Mouse (Mus musculus) heart, postnatal 25 days (tissue): ENCODE results near the gene Cmklr1. TPM values are rescaled to one million over a fixed set of nuclear protein-coding genes. Genes with fewer than 3 reads are reported as not detected.

Experiments
- DNase-seq: peaks from one replicate; pipeline ENCODE4 v3.0.0; 2022; ENCODE audit warnings: low spot score
- intact Hi-C: fragments of 180-260 bp; cut with DNase I; formaldehyde crosslinking; loops from one replicate; pipeline ENCODE4 v1.15.1; 2025
- total RNA-seq, 2 experiments: library from RNA; stranded (reverse); gene quantifications; 2 replicates each; pipeline ENCODE4 v1.2.3; 2021

Cmklr1 gene
- total RNA-seq, 2 experiments from 2014 or later: 23.6 to 29.9 TPM

GRCm38 (mm10) chr5:113565101-113565854 is 84.9 kb downstream of the Cmklr1 start:
- no peak for DNase-seq
- intact Hi-C loops: no loop called here

- DNase-seq: no peak
- intact Hi-C loops: no loop called here
Observed at GRCm38 (mm10) chr5:113564463-113564862, 85.8 kb downstream of the Cmklr1 start.

Other genes with a start within 250 kb of the Cmklr1 start
- under 1 TPM; 0.34 to 0.36 TPM for gene Wscd2, start 160.1 kb downstream of the Cmklr1 start, total RNA-seq
- gene 1700069L16Rik, start 74.3 kb upstream of the Cmklr1 start, total RNA-seq: not detected
- 1 to 10 TPM; 6.4 to 7.8 TPM for gene Ficd, start 85.4 kb upstream of the Cmklr1 start, total RNA-seq
- 10 to 100 TPM; 14.1 to 17.1 TPM for gene Sart3, start 122.1 kb upstream of the Cmklr1 start, total RNA-seq
- 100 to 1,000 TPM; 164 to 165 TPM for gene Iscu, start 122.3 kb upstream of the Cmklr1 start, total RNA-seq
- 1 to 10 TPM; 6.7 to 7.3 TPM for gene Tmem119, start 150.1 kb upstream of the Cmklr1 start, total RNA-seq
- gene Selplg, start 182.2 kb upstream of the Cmklr1 start, total RNA-seq: 1 to 10 TPM; 2.4 to 3.6 TPM